8 mouse cellular contexts compared by ENCODE assay signal in the genomic region with DNA sequence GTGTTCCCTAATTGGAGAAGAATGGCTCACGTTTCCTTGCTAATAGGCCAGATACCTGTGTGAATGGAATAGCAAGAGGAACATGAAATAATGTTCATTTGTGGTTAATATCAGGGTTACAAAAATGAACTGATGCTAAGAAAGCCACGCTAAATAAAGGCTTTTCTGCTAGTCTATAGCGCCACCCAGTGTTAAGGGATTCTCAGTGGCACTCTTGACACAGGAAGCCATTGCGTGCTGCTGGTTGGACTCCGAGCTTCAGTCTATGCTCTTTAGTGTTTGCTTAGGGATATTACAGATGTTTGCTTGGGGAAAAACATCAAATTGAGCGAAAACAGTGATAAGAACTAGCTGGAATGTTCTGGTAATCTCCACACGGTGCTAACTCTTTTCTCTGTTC.
DNase-seq lines count a peak whose midpoint lies in the region; ATAC-seq and TF ChIP-seq lines count a peak whose summit lies in the region.

No protein-coding gene starts in this region.

- H3K4me2 ChIP-seq in forebrain, postnatal 0 days (ENCODE audit: low read depth): no peak overlapping the region
- H3K4me2 ChIP-seq in intestine, postnatal 0 days (replicated peaks; ENCODE audit: low read depth): no peak overlapping the region; the same call in 1 of the 2 replicates
- no peak overlapping the region; the same call in 1 of the 2 replicates for H3K4me2 ChIP-seq in neural tube, embryonic 15.5 days

- no peaks in the 10 kb centered on the region for H3K9me3 ChIP-seq in forebrain, postnatal 0 days (ENCODE audit: low read length)
- no peaks in the 10 kb centered on the region for H3K9me3 ChIP-seq in intestine, postnatal 0 days (ENCODE audit: control insufficient read depth)
- no peaks in the 10 kb centered on the region for H3K9me3 ChIP-seq in neural tube, embryonic 15.5 days (replicated peaks)

- H3K4me1 ChIP-seq in forebrain, postnatal 0 days (ENCODE audit: insufficient read depth): no peaks in the 10 kb centered on the region
- H3K4me1 ChIP-seq in intestine, postnatal 0 days (replicated peaks; ENCODE audit: control insufficient read depth, insufficient read depth, low read length): no peaks in the 10 kb centered on the region
- 0 out of 2 replicates have a peak, but pooled peaks cover 6% of the 10 kb centered on the region for H3K4me1 ChIP-seq in neural tube, embryonic 15.5 days

- no peaks in the 10 kb centered on the region for H3K36me3 ChIP-seq in forebrain, postnatal 0 days (ENCODE audit: insufficient read depth)
- H3K36me3 ChIP-seq in intestine, postnatal 0 days (ENCODE audit: control insufficient read depth, insufficient read depth): no peaks in the 10 kb centered on the region
- H3K36me3 ChIP-seq in neural tube, embryonic 15.5 days: no peaks in the 10 kb centered on the region

- no peak overlapping the region for H3K9ac ChIP-seq in forebrain, postnatal 0 days
- H3K9ac ChIP-seq in intestine, postnatal 0 days (ENCODE audit: low read depth, low read length): no peak overlapping the region
- no peak overlapping the region for H3K9ac ChIP-seq in neural tube, embryonic 15.5 days (replicated peaks)

- H3K27me3 ChIP-seq in forebrain, postnatal 0 days (ENCODE audit: insufficient read depth, low read length): no peaks in the 10 kb centered on the region
- no peaks in the 10 kb centered on the region for H3K27me3 ChIP-seq in intestine, postnatal 0 days (replicated peaks; ENCODE audit: control insufficient read depth, insufficient read depth, low read length)
- no peaks in the 10 kb centered on the region for H3K27me3 ChIP-seq in neural tube, embryonic 15.5 days (replicated peaks)

- DNase-seq in heart, adult 8-10 months (ENCODE audit: low spot score): peak; percentile 21
- no peak for DNase-seq in heart, postnatal 25 days (ENCODE audit: low spot score)
- peak; percentile 4 for DNase-seq in cerebellum, adult 11-12 months
- peak; percentile 93 for DNase-seq in forebrain, postnatal 0 days
- DNase-seq in left cerebral cortex, postnatal 25 days (ENCODE audit: low spot score in 2 of 2): peak; percentile 69 to 82
- DNase-seq in thymus, adult 18-20 months: no peak

- intact Hi-C loops in heart, postnatal 25 days (cut with DNase I): loop anchor here (5.0 kb wide), 1 partner anchor 824 kb away; no protein-coding TSS in a partner anchor
- intact Hi-C loops in left cerebral cortex, postnatal 25 days (cut with DNase I): loop anchor here (10.0 kb wide), 1 partner anchor 1322 kb away; a partner anchor contains a TSS

- no peak overlapping the region for H3K27ac ChIP-seq in forebrain, postnatal 0 days (ENCODE audit: low read depth, low read length)
- H3K27ac ChIP-seq in intestine, postnatal 0 days (ENCODE audit: low read depth, low read length): no peak overlapping the region
- no peak overlapping the region for H3K27ac ChIP-seq in neural tube, embryonic 15.5 days (replicated peaks)

- TF ChIP-seq CTCF in forebrain, postnatal 0 days (IDR thresholded peaks at IDR 0.05; ENCODE audit: low read depth): peak; percentile 94
- peak; percentile 85 for TF ChIP-seq CTCF in intestine, postnatal 0 days (IDR thresholded peaks at IDR 0.05; ENCODE audit: low read depth)

- H3K4me3 ChIP-seq in forebrain, postnatal 0 days (ENCODE audit: low read depth, low read length): no peak overlapping the region
- no peak overlapping the region for H3K4me3 ChIP-seq in intestine, postnatal 0 days (ENCODE audit: low read depth, low read length)
- no peak overlapping the region for H3K4me3 ChIP-seq in neural tube, embryonic 15.5 days (replicated peaks)

- WGBS in forebrain, postnatal 0 days: 9% methylated on average over 7 of the region's 7 CpGs
- 5% methylated on average over 7 of the region's 7 CpGs for WGBS in intestine, postnatal 0 days
- WGBS in neural tube, embryonic 15.5 days: 7% methylated on average over 7 of the region's 7 CpGs

- peak; percentile 71; the same call in 1 of the 2 replicates for ATAC-seq in forebrain, postnatal 0 days
- ATAC-seq in intestine, postnatal 0 days: no peak
- peak; percentile 74; the same call in 1 of the 2 replicates for ATAC-seq in neural tube, embryonic 15.5 days (ENCODE audit: low FRiP score)

Comparison
In these comparisons a context has a peak if more than half of its experiments do, and no peak if none do; other contexts are left out.
1. DNase-seq: peak in heart, adult 8-10 months (single experiment), cerebellum, adult 11-12 months (single experiment), forebrain, postnatal 0 days (single experiment) and left cerebral cortex, postnatal 25 days (2 of 2); none in heart, postnatal 25 days (single experiment) and thymus, adult 18-20 months (0 of 2).